Mouse (Mus musculus) CH12.LX (cell line): Measurements from ENCODE around the gene Fer1l5.

Experiments used
- CTCF ChIP-seq, 2 experiments: IDR thresholded peaks in 1 of 2; conservative IDR thresholded peaks in 1 of 2; 2 replicates each; pipeline ENCODE4 v1.5.1; 2011 to 2012; ENCODE audit warnings: low read depth in 2 of 2, low read length in 2 of 2, improper control_type of control experiment in 1 of 2, inconsistent platforms in 1 of 2, mild to moderate bottlenecking in 1 of 2, moderate library complexity in 1 of 2
- JUND ChIP-seq: conservative IDR thresholded peaks from 2 replicates; pipeline ENCODE4 v1.6.1; 2011; ENCODE audit warnings: low read depth, low read length, improper control_type of control experiment
- KAT2A ChIP-seq: IDR thresholded peaks from 2 replicates; pipeline ENCODE4 v1.6.1; 2012; ENCODE audit warnings: low read length, improper control_type of control experiment, inconsistent platforms; ENCODE audit not compliant: insufficient replicate concordance

DNA sequence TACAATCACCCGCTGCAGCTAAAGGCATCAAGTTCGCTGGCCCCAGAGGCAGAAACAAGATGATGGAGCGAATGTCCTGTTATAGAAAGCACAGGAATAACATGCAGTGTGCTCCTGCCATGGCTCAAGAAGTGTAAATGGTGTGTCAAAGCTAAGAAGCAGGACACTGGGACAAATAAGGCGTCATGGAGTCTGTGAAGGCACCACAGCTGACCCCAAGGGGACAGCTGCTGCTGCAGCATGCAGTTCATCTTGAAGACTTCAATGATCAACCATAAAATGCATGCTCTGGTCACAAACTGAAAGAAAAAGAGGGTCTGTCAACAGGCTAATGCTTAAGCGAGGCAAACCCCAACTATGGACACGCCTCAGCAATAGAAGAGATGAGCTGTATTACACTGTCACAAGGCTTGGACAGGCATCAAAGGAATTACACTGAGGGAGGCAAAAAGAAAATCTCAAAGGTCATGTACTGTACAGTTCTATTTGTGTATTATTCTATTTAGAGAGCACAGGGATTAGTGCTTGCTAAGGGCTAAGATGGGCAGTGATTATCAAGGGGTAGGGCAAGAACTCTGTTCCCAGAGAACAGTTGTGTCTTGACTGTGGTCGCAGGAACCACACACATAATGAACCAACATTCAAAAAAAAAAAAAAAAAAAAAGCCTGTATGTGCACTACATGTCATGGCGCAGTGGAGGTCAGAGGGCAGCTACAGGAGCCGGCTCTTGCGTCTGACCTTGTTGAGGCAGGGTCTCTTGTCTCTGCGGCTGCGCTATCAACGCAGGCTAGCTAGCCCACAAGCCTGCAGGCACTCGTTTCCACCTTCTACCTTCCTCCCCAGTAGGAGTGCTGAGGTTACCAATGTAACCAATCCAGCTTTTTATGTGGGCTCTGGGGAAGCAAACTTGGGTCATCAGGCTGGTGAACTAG is 38.9 kb upstream of the Fer1l5 start:
- TF ChIP-seq KAT2A (no peak), CTCF (conservative IDR thresholded peaks at IDR 0.05 in 1 of 2, IDR thresholded peaks at IDR 0.05 in 1 of 2; ENCODE audit: low read depth in 2 of 2, low read length in 2 of 2) (no peak), JUND (no peak)
